Comparison of ENCODE assay signal across 25 mouse cellular contexts in genomic region chr3:81985100-81985499, GRCm38 (mm10). TPM values are rescaled to one million over a fixed set of nuclear protein-coding genes. Genes with fewer than 3 reads are reported as not detected.
"Had no signal": no experiment of that assay in that cellular context is flagged by ENCODE, and none has a peak within 500 bp of the region (broad histone marks: within the 10 kb centered on the region; RNA-seq: fewer than 3 reads in every experiment).

No protein-coding gene starts in this region.

- H3K27me3 ChIP-seq: lung, embryonic 15.5 days; megakaryocyte, embryonic 14.5 days; midbrain, embryonic 13.5 days; midbrain, embryonic 15.5 days; neural tube, embryonic 12.5 days; stomach, embryonic 15.5 days had no signal

- H3K4me2 ChIP-seq: lung, embryonic 15.5 days; midbrain, embryonic 11.5 days; midbrain, embryonic 13.5 days; midbrain, embryonic 15.5 days; neural tube, embryonic 12.5 days; stomach, embryonic 15.5 days had no signal

- H3K9ac ChIP-seq: lung, embryonic 15.5 days; midbrain, embryonic 13.5 days; midbrain, embryonic 15.5 days; neural tube, embryonic 12.5 days; stomach, embryonic 15.5 days had no signal

- H3K9me3 ChIP-seq: lung, embryonic 15.5 days; midbrain, embryonic 13.5 days; midbrain, embryonic 15.5 days; neural tube, embryonic 12.5 days; stomach, embryonic 15.5 days had no signal

- H3K27ac ChIP-seq: lung, embryonic 15.5 days; midbrain, embryonic 13.5 days; midbrain, embryonic 15.5 days; neural tube, embryonic 12.5 days; stomach, embryonic 15.5 days; stomach, postnatal 0 days had no signal

- H3K4me3 ChIP-seq: lung, embryonic 15.5 days; megakaryocyte, embryonic 14.5 days; midbrain, embryonic 13.5 days; midbrain, embryonic 15.5 days; neural tube, embryonic 12.5 days; stomach, embryonic 15.5 days had no signal

- H3K36me3 ChIP-seq: lung, embryonic 15.5 days; midbrain, embryonic 13.5 days; midbrain, embryonic 15.5 days; neural tube, embryonic 12.5 days; stomach, embryonic 15.5 days had no signal

- DNase-seq: lung, adult 2 months; lung, postnatal 14 days; lung, postnatal 36 days; right cerebral cortex, postnatal 14 days; thymus, adult 2 months; thymus, postnatal 25 days; thymus, postnatal 4 days had no signal

- H3K4me1 ChIP-seq: midbrain, embryonic 15.5 days; neural tube, embryonic 12.5 days; stomach, embryonic 15.5 days had no signal

- ATAC-seq: lung, postnatal 0 days; midbrain, embryonic 13.5 days; midbrain, embryonic 15.5 days had no signal

RNA-seq across cellular contexts. Expression of gene Asic5, which starts 3.0 kb away (rescaled TPM):
- total RNA-seq: megakaryocyte progenitor cell, adult 5-6 weeks; midbrain, postnatal 0 days; monocyte, adult 5-6 weeks; neutrophil, adult 5-6 weeks had no signal
- polyA plus RNA-seq: lung, adult 2 months; lung, embryonic 15.5 days; macrophage; midbrain, embryonic 11.5 days; midbrain, embryonic 15.5 days; neural tube, embryonic 12.5 days; neural tube, embryonic 14.5 days; spleen, adult 2 months; stomach, embryonic 15.5 days; testis, adult 2 months; urinary bladder, adult 2 months had no signal

RNA-seq across cellular contexts. Expression of gene Tdo2, which starts 9.1 kb away (rescaled TPM):
- total RNA-seq: megakaryocyte progenitor cell, adult 5-6 weeks; midbrain, postnatal 0 days; monocyte, adult 5-6 weeks; neutrophil, adult 5-6 weeks had no signal
- polyA plus RNA-seq: macrophage; midbrain, embryonic 11.5 days; midbrain, embryonic 13.5 days; midbrain, embryonic 15.5 days; spleen, adult 2 months had no signal
